Mouse (Mus musculus): ENCODE measurements around the gene Ap1b1.

Ap1b1 gene

GRCm38 (mm10) chr11:4986695-4987486 is at the start of gene Ap1b1:
Ap1b1 (plus strand) TSS chr11:4986824.
- in situ Hi-C loops (cut with MboI; ENCODE audit: unreplicated experiment in 2 of 2), result loop anchor here in 1 of 2 experiments (5.0 kb wide), 1 partner anchor 75 kb away; no protein-coding TSS in a partner anchor

- in situ Hi-C loops (cut with MboI; ENCODE audit: unreplicated experiment in 2 of 2), result loop anchor here in 1 of 2 experiments (25.0 kb wide), 1 partner anchor 966 kb away; no protein-coding TSS in a partner anchor
Measured at GRCm38 (mm10) chr11:4946530-4946929, 40.1 kb upstream of the Ap1b1 start.

GRCm38 (mm10) chr11:4946947-4947812 is 39.4 kb upstream of the Ap1b1 start:
- in situ Hi-C loops (cut with MboI; ENCODE audit: unreplicated experiment in 2 of 2), result loop anchor here in 1 of 2 experiments (25.0 kb wide), 1 partner anchor 965 kb away; no protein-coding TSS in a partner anchor

DNA sequence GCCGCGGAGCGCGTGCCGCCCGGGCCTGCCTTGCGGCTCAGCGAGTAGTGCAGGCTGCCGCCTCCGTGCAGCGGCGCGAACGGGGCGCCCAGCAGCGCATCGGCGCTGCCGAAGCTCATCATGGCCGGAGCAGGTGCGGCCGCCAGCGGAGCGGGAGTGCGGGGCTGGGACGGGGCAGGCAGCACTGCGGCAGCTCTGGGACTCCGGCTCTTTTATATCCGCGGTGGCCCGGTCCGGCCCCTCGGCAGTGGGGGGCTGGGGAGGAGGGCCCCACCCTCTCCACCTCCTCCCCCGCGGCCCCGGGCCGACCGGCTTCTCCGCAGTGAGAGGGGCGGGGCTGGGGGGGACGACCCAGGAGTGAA is 38.8 kb upstream of the Ap1b1 start, which contains the start of gene Nefh:
TSS of gene Nefh (minus strand) at position 252 of the 362 bp plus-strand sequence.
- in situ Hi-C loops (cut with MboI; ENCODE audit: unreplicated experiment in 2 of 2), result loop anchor here in 1 of 2 experiments (25.0 kb wide), 1 partner anchor 965 kb away; no protein-coding TSS in a partner anchor

DNA sequence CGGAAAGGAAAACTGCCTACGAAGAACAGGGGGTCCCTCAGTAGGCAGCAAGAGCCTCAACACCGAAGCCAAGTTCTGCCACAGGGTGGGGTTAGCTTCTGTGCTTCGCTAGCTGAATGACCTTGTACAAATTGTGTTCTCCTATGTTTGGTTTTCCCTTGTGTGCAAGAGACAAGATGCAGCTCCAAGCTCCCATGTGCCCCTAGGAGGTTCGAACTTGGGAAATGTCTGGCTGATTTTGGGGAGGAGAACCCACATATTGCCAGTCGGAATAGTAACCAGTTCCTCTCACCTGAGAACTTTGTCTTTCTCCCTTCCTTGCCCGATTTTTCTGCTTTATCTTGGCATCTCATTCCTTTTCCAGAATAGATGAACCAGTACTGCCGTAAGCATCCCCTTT is 37.8 kb upstream of the Ap1b1 start:
- in situ Hi-C loops (cut with MboI; ENCODE audit: unreplicated experiment in 2 of 2), result loop anchor here in 1 of 2 experiments (25.0 kb wide), 1 partner anchor 964 kb away; no protein-coding TSS in a partner anchor

- in situ Hi-C loops (cut with MboI; ENCODE audit: unreplicated experiment in 2 of 2), result loop anchor here (25.0 kb wide), 2 partner anchors 513 to 963 kb away; no protein-coding TSS in a partner anchor
Measured at GRCm38 (mm10) chr11:4949256-4950044, 37.2 kb upstream of the Ap1b1 start.

GRCm38 (mm10) chr11:4953401-4953800 is 33.2 kb upstream of the Ap1b1 start:
- in situ Hi-C loops (cut with MboI; ENCODE audit: unreplicated experiment in 2 of 2), result loop anchor here (25.0 kb wide), 1 partner anchor 509 kb away; no protein-coding TSS in a partner anchor

- in situ Hi-C loops (cut with MboI; ENCODE audit: unreplicated experiment in 2 of 2), result loop anchor here (25.0 kb wide), 1 partner anchor 508 kb away; no protein-coding TSS in a partner anchor
Measured at GRCm38 (mm10) chr11:4953918-4954317, 32.7 kb upstream of the Ap1b1 start.

DNA sequence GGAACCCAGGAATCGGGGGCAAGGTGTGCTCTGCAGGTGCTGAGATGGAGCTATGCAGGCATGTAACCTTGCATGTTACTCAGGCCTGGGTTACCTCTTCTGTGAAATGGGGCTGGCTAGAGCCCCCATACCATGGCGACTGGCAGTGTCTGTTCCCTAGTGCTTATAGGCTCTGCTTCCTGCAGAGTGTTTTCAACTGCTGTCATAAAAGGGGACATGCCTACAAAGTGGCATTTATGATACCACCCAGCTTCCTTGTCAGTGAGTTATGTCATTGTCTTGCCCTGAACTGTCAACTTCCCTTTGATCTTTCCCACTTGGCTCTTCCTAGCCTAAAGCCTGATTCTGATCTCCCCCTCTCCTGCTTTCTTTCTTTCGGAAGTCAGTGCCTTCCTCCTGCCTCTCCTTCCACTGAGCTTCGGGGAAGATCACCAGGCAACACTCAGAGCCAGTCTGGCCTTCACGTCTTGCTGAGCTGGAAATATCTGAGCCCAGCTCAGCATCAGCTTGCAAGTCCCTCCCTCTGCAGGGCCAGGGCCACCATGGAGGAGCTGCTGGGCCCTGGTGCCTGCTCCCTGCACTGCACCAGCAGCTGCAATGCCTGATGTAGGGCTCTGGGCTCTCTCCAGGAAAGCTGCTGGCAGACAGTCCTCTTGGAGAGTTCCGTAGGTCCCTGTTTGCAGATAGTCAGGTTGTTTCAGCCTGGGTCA is 23.4 kb upstream of the Ap1b1 start:
- in situ Hi-C loops (cut with MboI; ENCODE audit: unreplicated experiment in 2 of 2), result loop anchor here (25.0 kb wide), 1 partner anchor 499 kb away; no protein-coding TSS in a partner anchor

DNA sequence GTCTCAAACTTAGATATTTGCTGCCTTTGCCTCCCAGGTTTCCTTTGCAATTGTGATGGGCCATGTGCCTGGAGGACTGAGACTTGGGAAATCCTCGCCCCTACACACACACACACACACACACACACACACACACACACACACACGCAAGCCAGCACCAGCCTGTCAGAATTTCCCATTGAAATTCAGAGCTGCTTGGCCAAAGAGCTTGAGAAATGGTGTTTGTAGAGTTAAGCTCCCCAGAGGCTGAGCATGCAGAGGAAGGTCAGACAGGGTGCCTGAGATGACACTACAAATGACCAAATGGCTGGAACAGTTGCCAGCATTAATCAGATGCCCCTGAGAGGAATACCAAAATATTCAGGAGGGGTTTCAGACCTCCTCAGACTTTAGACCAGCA is 20.3 kb upstream of the Ap1b1 start:
- in situ Hi-C loops (cut with MboI; ENCODE audit: unreplicated experiment in 2 of 2), result loop anchor here (25.0 kb wide), 1 partner anchor 496 kb away; no protein-coding TSS in a partner anchor

DNA sequence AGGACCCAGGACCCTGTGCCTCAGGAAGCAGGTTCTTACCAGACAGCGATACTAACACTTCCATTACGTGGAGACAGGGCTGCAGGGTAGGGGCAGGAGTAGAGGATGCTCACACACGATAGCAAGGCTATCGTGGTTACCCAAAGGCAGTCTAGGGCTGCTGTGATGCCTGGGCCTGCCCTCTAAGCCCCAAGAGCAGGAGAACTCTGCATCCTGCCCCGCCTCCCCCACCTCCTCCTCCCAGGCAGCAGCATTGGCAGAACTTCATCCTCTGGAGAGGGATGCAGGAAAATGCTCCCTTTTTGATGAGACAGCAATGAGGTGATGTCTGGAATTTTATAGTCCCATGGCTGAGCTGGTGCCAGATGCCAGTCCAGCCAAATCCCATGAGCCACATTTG is 19.7 kb upstream of the Ap1b1 start:
- in situ Hi-C loops (cut with MboI; ENCODE audit: unreplicated experiment in 2 of 2), result loop anchor here (25.0 kb wide), 1 partner anchor 495 kb away; no protein-coding TSS in a partner anchor

DNA sequence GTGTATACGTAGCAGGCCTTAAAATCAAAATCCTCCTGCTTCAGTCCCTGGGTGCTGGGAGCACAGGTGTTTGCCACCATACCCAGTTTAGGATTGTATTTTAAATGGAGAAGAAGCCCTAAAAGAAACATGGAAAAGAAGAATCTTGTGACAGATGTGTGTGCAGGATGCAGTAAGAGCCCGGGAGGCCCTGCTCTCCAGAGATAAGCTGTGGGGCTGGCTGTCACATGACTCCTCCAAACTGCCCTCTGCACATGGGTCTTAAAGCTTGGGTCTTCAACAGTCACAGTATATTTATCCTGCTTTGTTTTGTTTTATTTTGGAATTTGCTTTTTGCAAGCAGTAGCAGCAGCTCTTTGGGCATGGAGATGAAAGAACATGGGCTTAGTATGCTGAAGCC is 19.1 kb upstream of the Ap1b1 start:
- in situ Hi-C loops (cut with MboI; ENCODE audit: unreplicated experiment in 2 of 2), result loop anchor here (25.0 kb wide), 1 partner anchor 495 kb away; no protein-coding TSS in a partner anchor

- in situ Hi-C loops (cut with MboI; ENCODE audit: unreplicated experiment in 2 of 2), result loop anchor here (25.0 kb wide), 1 partner anchor 494 kb away; no protein-coding TSS in a partner anchor
Measured at GRCm38 (mm10) chr11:4968376-4968775, 18.2 kb upstream of the Ap1b1 start.

GRCm38 (mm10) chr11:4972967-4973870 is 13.4 kb upstream of the Ap1b1 start:
- in situ Hi-C loops (cut with MboI; ENCODE audit: unreplicated experiment in 2 of 2), result loop anchor here (5.0 to 25.0 kb wide), 2 partner anchors 94 to 489 kb away; partner anchors contain the start of gene Gas2l1 (in 1 of the 2)

DNA sequence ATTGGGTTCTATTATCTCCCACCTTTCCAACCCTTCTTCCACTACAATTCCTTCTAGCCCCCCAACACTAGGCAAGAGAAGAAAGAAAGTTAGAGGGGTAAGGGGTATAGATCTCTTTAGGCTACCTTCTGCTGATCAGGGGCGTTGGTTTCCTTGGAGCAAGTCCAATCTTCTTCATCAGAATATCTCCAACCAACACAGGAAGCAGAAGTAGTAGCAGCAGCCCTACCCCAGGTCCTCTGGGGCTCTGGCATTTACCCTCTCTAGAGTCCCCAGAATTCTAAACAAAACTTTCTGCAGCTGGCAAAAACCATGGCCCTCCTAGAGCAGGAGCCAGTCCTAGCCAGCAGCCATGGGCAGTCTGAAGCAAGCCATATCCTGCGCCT is 12.8 kb upstream of the Ap1b1 start:
- in situ Hi-C loops (cut with MboI; ENCODE audit: unreplicated experiment in 2 of 2), result loop anchor here (5.0 to 25.0 kb wide), 2 partner anchors 93 to 488 kb away; partner anchors contain the start of gene Gas2l1 (in 1 of the 2)

GRCm38 (mm10) chr11:4974376-4975122 is 12.1 kb upstream of the Ap1b1 start:
- in situ Hi-C loops (cut with MboI; ENCODE audit: unreplicated experiment in 2 of 2), result loop anchor here (5.0 to 25.0 kb wide), 3 partner anchors 57 to 488 kb away; partner anchors contain the start of gene Gas2l1 (in 1 of the 2)

GRCm38 (mm10) chr11:4975623-4976022 is 11.0 kb upstream of the Ap1b1 start:
- in situ Hi-C loops (cut with MboI; ENCODE audit: unreplicated experiment in 2 of 2), result loop anchor here (5.0 kb wide), 1 partner anchor 58 kb away; no protein-coding TSS in a partner anchor

Data from v-Abl transformed pro-B cells (cell line).